Mouse (Mus musculus): ENCODE measurements around the gene Rarres2.

DNA sequence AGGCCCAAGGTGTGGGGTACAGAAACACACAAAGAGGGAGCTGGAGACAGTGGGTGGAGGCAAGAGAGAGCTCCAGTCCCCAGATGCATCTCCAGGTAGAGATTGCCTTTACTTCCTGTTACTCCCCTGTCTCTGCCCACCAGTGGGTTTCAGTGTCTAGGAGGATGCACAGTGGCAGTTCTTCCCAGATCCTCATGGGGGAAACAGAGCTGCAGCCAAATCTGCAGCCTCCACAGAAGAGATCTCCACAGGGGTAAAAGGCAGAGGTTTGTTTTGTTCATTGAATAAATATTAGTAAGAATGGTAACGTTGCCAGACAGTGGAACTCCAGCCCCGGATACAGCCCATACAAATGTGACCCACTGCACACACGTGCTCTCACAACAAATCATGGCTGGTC lies 38.1 kb upstream of the Rarres2 start:
- TF ChIP-seq GATA1 (IDR thresholded peaks at IDR 0.05; ENCODE audit: low read length) (no peak), TAL1 (IDR thresholded peaks at IDR 0.05; ENCODE audit: low read length) (no peak)
